Mouse (Mus musculus) left cerebral cortex, adult 9 months (tissue): ENCODE results near the gene Lyg1.

Experiments
- DNase-seq, 2 experiments: peaks; one replicate each; pipeline ENCODE4 v3.0.0; 2022; ENCODE audit warnings: low spot score in 2 of 2

Lyg1 gene

DNA sequence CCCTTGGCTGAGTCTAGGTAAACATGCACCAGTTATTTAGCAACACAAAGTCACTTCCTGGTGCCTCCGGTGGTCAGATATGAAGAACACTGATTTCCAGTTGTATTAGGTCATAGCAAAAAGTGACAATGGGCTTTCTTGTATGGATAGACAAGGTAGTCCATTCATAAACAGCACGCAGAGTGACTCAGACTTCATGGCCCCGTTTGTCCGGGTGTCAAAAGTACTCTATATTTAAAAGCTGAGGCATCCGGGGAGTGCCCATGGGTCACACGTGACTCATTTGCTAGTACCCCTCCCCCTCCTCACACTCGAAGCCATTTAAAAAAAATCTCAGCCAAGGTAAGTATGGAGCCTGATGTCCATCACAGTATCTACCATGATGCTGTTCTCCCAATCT lies 2.8 kb downstream of the Lyg1 start:
- DNase-seq = no peak

DNA sequence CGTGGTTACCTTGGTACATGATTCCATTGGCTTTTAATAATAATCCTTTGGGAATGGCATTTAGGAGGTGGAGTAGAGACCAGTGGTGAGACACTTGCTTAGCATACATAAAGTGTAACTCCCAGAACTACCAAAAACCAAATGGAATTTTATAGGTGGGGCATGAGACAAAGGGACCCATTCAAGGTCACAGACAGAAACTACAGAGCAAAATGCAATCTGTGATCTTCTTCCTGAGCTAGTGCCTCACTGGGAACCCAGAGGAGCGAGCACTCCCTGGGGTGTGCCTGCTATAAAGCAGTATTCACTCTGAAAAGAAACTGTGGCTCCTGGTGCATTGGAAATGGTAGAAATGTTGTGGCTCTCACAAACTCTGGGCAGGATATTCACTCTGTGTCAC lies 8.7 kb downstream of the Lyg1 start:
- DNase-seq = no peak

GRCm38 (mm10) chr1:37931806-37932205 lies 25.8 kb downstream of the Lyg1 start:
- DNase-seq = peak in 1 of 2 experiments; percentile 3

DNA sequence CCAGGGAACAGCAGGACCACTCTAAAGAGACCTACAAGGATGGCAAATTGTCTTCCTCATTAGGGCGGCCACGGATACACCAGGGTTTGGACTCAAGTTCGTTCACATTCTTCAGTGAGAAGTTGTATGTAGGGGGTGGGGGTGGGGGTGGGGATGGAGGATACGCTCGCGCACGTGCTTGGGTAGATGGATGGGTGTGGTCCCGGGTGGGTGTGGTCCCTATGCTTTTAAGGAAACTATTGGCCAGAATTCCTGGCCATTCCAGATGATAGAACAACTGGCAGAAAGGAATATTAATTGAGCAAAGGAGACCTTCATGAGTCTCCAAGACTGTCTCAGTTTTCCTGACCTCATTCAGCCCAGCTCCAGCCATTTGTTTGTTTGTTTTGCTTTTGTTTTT lies 31.6 kb downstream of the Lyg1 start:
- no peak for DNase-seq

DNA sequence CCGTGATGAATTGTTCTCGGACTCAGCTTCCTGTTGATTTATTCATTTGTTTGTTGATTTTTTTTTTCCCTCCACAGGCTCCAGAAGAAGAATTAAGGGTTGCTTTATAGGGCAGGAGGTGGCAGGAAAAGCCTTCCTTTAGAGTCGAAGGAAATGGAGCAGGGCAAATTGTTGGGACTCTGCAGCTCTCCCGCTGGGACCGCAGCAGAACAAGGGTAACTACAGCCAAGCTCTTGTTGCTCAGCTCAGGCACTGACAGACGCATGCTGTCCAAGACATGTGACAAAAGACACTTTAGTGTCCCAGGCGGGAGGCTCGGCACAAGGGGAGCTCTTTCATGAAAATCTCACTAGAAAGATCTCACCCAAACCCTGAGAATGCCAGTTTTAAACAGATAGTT lies 35.0 kb downstream of the Lyg1 start:
- DNase-seq = no peak

- DNase-seq = no peak
Observed at GRCm38 (mm10) chr1:37918096-37918495, 39.5 kb downstream of the Lyg1 start.

DNA sequence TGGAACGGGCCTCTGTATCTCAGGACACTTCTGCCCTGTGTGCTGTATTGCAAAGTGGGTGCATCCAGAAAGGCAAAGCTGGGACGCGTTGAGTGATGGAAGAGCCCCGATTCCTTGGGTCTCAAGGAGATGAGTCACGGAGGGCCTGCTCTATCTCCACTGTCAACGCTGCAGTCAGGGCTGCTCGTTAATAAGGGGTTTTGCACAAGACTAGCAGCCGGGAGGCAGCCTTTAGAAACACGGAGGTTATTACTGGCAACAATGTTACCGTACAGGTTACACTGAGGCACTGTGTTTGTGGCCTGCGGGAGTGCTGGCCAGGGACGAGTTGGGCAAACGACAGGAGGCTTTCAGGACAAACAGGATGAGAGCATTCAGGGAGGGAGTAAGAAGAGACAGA lies 39.9 kb downstream of the Lyg1 start:
- no peak for DNase-seq

DNA sequence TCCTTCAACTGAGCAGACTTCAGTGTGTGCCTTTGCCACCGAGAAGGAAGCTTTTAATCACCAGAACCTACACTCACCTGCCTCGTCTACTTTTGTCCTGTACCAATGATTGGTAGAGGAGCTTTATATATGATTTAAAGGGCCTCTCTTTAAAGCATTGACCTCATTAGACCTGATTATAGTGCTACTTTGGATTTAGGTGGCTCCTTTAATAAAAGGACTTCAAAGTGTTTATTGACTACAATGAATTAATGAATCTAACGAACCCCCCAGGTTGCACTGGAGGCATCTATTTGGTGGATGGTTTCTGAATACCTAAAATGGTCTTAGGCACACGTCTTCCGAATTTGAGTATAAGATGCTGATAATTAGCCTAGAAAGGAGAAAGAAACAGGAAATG lies 41.2 kb downstream of the Lyg1 start, which contains the start of gene Lyg2:
TSS of gene Lyg2 (minus strand) at position 101 of the 400 bp plus-strand sequence.
- no peak for DNase-seq

GRCm38 (mm10) chr1:37912751-37913150 lies 44.8 kb downstream of the Lyg1 start:
- DNase-seq = no peak

- peak in 1 of 2 experiments; percentile 19 for DNase-seq
Observed at GRCm38 (mm10) chr1:37903178-37903577, 54.4 kb downstream of the Lyg1 start.

- DNase-seq = no peak
Observed at GRCm38 (mm10) chr1:37900288-37900687, 57.3 kb downstream of the Lyg1 start.

GRCm38 (mm10) chr1:37899816-37900215 lies 57.7 kb downstream of the Lyg1 start:
- DNase-seq = no peak
